Mouse (Mus musculus): Measurements from ENCODE around the gene Plcl2.

DNA sequence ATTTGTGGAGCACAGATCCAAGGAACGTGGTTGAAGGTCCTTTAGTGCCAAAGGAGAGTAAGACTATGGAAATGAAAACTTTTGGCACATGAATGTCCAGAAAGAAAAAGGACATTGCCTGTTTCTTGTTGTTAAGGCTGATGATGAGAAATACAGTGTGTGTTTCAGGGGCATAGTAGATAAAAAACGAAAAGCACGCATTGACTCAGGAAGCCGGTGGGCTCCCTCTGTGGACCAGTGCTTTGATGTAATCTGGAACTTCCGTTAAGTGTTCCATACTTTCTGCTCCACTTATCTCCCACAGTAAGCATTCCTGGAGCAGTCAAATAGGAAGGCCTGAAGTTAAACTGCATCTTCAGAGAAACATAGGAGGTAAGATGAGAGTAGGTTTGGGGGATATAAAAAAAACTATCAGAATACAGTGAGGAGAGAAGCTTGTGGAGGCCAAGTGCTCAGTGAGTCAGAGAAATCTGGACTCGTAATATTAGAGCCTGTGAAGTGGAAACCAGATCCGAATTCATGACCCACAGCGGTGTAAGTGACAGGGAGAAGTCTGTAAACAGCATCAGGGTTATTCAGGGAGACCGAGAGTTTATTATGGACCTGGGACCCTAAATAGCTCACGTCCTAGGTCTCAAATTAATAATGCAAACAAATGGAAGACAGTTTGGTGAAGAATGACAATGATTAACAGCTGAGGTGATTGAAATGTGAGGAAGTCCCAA, 3.1 kb upstream of the Plcl2 start:
- TF ChIP-seq CTCF (IDR thresholded peaks at IDR 0.05; ENCODE audit: insufficient read depth, low read depth, low read length) = no peak
- no peak for TF ChIP-seq POLR2A (IDR thresholded peaks at IDR 0.05; ENCODE audit: insufficient read depth, low read depth, low read length)
